Mouse (Mus musculus): ENCODE results near the gene Gtf3c5.

The Gtf3c5 gene

DNA sequence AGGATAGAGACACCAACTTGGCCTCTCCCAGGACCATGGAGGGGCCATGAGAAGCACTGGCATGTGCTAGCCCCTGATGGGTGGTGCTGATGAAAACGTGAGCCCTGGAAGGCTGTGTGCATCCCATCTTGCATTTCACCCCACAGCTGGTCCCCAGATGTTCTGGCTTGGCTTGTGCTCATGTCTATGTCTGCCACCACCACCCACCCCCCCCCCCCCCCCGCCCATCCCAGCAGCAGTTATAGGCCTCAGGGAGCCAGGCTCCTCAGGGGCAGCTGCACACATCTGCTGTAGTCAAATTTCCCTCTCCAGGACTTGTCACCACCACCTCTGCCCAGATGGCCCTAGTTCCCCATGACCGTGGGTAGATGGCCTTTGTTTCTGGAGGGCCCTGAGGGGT is 13.6 kb downstream of the Gtf3c5 start:
- no peak for DNase-seq (ENCODE audit: low spot score)

DNA sequence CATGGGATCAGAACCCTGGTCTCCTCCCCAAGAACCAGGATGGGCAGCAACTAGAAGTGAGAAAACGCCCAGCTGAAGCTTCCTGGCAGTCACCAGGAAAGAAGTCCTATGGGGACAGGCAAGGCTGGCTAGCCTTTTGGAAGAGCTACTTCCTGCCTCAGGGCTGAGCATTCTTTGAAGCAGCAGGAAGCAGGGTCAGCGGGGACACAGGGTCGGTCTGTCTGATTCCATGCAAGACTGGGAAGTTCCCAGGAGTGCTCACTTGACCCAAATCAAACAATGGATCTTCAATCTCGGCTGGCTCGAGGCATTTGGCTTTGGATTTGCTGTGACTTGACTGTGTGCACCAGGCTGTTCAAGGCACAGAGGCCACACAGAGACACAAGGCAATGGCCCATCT is 17.0 kb downstream of the Gtf3c5 start:
- DNase-seq (ENCODE audit: low spot score), result no peak

DNA sequence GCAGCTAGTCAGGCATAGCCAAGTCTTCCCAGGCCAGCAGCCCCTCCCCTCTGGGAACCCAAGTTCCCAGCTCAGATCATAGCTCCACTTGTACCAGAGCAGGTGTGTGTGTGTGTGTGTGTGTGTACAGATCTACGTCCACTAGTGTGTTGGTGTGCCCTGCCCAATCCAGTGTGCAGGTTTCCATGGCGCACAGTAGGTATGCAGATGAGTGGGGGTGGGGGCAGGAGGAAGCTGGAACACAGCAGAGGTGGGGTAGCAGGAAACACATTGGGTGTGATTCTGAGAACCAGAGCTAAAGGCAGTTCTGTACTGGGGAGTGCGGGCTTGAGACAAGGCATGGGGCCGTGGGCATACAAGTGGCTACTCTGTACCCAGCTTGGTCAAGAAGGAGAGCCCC is 19.2 kb downstream of the Gtf3c5 start:
- DNase-seq (ENCODE audit: low spot score), result no peak

DNA sequence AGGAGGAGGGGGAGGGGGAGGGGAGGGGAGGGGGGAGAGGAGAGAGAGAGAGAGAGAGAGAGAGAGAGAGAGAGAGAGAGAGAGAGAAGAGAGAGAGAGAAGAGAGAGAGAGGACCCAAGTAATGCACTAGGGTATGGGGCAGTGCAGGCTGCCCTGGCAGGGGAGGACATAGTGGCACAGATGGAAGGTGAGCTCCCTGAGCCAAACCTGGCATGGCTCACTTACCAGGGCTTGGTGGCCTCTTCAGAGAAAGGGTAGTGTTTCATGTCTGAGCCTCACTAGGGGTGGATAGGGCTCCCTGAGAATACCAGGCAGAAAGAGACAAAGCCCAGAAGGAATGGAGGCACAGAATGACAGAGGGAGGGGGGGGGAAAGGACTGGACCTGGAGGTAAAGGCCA is 19.7 kb downstream of the Gtf3c5 start:
- no peak for DNase-seq (ENCODE audit: low spot score)

DNA sequence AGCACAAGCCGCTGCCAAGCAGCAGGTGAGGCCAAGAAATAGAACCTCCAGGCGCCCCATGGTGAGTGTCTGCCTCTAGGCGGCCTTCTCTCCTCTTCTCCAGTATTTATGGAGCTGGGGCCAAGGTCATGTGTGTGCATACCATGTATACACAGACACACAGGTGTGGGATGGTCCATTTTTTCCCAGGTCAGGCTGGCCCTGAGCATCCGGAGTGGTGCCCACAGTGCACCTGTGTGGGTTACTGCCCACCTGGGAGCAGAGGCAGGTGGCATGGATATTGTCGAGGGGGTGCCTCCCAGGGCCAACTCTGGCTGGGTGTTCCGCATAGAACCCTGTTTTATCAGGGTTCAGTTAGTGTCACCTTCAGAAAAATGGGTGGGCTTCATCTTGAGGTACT is 20.2 kb downstream of the Gtf3c5 start, which contains the start of gene Cel:
Cel (minus strand) TSS at position 101 of the 400 bp plus-strand sequence.
- DNase-seq (ENCODE audit: low spot score), result no peak

DNA sequence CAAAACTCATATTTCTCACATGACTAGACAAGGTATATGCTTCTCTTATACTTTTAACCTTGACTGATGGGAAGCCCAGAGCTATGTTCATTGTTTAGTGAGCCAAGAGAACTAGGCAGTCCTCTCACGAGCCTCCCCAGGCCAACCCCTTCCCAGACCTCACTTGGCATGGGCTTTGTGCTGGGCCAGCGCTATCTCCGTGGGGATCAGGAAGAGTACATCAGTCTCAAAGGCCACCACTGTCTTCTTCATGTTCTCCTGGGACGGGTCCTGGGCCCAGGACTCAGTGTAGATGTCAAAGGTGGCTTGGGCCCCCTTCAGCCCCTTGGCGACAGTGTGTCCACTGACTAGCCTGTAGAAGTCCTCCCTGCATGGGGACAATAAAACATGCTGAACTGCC is 26.1 kb downstream of the Gtf3c5 start:
- no peak for DNase-seq (ENCODE audit: low spot score)

DNA sequence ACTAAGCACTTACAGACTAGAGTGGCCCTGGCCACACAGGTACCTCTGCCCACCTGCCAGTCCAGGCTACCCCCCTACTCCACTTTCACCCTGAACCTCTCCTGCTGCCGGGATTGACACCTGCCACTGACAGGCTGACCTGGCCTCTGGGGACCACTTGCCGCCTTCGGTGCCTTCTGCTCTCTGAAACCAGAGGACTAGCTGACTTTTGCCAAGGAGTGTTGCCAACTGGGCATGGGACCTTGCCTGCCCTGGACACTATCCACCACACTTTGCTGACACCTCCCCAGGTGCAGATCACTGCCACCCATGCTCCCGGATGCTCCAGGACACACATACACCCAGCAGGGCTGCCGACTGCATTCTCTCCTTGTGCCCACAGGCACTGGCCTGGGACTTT is 31.2 kb downstream of the Gtf3c5 start:
- no peak for DNase-seq (ENCODE audit: low spot score)

DNA sequence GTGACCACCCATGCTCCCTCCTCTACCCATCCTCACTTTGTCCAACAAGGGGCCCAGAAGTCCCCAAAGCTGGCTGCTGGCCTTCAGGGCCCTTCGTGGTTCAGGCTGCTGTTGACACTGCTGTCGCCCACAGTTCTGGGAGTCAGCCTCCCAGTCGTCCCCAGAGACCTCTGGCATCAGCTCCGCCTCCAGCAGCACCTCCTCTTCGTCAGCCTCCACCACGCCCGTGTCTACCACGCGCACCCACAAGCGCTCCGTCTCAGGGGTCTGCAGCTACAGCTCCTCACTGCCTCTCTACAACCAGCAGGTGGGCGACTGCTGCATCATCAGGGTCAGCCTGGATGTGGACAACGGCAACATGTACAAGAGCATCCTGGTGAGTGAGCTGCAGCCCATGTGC is 34.4 kb downstream of the Gtf3c5 start:
- no peak for DNase-seq (ENCODE audit: low spot score)

DNA sequence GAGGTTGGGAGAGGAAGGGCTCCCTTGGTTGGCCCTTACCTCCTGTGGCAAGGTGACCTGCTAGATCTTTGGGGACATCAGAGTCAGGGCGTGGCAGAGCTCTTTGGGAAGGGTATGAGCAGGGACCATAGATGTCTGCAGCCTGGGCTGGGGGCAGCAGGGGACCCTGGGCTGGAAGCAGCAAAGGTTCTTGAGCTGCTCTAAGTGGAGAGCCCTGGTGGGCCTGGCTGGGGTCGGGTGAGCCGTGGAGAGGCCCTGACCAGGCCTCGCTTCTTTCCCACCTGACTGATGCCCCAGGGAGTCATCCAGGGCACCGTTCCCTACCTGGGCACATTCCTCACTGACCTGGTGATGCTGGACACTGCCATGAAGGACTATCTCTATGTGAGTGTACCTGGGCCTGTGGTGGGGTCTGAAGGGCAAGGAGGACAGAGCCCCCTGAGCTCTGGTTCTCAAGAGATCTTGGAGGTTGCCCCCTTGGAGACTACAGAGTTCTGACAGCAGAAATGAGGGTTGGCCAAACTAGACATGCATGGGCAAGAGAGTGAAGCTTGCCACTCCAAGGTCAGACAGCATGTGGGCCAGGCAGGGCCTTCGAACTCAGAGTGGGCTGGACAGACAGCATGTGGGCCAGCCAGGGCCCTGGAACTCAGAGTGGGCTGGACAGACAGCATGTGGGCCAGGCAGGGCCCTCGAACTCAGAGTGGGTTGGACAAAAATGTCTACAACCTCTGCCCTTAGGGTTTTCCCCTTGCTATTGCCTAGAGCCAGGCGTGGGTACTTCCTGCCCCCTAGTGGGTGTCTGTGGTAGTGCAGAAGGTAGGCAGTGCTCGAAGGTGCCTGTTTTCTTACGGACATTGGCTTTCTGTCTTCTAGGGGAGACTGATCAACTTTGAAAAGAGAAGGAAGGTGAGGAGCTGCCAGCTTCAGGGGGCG is 36.0 kb downstream of the Gtf3c5 start:
- peak; percentile 93 for DNase-seq (ENCODE audit: low spot score)

DNA sequence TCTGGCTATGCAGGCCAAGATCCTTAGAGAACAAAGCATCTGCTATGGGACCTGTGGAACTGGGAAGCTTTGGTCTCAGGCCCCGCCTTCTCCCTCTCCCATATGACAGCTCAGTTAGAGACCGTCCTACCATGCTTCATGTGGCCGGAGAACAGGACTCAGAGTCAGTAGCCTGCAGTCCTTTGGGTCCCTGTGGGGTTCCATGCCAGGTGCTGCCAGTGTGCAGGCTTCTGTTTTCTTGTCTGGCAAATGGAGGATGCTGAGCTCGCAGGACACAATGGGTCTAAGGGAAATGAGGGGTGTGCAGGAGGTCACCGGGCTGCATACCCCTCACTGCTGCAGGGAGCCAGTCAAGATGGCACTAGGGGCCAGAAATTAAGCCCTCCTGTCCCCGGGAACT is 37.0 kb downstream of the Gtf3c5 start:
- DNase-seq (ENCODE audit: low spot score), result no peak

DNA sequence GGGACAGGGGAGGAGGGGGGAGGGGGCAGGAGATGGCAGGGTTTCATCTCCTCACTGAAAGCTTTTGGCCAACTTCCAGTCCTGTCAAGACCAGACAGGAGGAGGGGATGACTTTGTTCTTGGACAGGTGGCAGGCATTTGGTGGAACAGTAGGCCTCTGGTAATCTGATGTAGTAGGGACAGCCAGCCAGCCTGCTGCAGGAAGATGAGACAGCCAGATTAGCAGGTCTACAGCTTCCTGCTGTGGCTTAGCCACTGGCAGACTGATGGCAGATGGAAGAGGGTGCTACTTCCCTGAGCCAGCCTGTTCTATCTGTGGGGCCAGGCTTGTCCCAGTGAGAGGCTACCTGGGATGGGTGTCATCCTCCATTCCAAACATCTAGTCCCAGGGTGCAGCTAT is 37.6 kb downstream of the Gtf3c5 start:
- no peak for DNase-seq (ENCODE audit: low spot score)

DNA sequence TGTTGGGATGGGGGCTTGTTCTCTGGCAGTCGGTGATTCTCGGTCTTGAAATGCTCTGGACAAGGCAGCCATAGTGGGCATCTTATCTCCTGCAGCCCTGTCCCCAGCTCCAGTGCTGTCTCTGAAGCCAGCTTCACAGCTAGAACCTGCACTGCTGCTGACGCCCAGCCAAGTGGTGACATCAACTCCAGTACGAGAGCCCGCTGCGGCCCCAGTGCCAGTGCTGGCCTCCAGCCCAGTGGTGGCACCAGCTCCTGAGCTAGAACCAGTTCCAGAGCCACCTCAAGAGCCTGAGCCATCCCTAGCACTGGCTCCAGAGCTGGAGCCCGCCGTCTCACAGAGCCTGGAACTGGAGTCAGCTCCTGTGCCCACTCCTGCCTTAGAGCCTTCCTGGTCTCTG is 39.7 kb downstream of the Gtf3c5 start:
- DNase-seq (ENCODE audit: low spot score), result no peak

DNA sequence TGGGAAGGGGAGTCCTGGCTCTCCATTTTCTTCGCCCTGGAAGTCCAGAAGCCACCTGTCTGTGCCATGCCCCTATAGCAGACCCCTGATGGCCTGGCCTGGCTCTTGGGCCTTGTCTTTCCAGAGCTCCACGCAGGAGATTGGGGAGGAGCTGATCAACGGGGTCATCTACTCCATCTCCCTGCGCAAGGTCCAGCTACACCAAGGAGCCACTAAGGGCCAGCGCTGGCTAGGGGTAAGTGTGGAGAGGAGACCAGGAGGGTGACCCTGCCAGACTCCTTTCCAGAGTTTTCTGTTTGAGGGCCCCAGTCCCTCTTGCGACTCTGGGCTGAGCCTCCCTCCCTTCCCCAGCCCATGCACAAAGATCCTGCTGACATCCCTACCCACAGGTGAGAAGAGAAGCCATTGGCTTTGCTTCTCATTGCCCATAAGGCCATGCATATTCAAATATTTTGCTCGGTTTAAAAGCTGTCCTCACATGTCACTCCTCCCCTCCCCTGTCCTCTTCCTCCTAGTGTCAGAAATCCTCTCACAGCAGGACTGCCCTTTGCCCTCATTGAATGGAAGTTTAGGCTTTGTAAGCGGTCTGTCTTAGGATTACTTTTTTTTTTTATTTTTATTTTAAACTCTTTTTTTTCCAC is 42.8 kb downstream of the Gtf3c5 start:
- DNase-seq (ENCODE audit: low spot score), result no peak

DNA sequence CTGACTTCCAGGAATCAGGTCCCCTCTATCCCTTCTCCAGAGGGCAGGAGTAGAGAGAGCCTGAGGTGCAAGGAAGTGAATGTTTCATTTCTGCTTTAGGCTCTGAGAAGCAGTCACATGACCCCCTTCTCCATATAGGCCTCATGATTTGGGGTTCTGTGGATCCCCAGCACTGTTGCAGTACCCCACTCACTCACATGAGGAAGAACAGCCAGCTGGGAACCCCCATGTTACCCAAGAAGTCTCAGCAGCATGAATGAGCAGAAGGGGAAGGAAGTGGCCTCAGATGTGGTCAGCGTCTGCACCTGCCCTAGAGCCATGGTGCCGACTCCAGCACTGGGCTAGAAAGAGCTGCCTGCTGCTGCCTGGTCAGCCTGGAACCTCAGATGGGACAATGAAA is 43.6 kb downstream of the Gtf3c5 start:
- DNase-seq (ENCODE audit: low spot score), result no peak

DNA sequence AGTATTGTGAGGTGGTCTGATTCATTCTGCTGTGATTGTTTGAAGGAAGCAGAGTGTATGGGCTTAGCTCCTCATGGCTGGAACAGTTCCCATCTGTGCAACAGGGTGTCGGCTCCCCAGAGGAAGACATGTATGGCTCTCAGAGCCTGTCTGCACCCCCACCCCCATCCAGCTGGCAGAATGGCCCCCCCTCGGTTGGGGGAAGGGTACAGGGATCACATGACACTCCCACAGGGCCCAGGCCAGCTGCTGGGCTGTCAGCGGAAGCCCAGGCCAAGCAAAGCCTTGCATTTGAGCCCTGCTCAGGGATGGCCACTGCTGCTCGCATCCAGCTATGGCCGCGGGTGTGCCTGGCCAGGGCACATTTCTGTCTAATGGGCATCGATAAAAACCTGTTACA is 44.3 kb downstream of the Gtf3c5 start:
- peak; percentile 66 for DNase-seq (ENCODE audit: low spot score)

DNA sequence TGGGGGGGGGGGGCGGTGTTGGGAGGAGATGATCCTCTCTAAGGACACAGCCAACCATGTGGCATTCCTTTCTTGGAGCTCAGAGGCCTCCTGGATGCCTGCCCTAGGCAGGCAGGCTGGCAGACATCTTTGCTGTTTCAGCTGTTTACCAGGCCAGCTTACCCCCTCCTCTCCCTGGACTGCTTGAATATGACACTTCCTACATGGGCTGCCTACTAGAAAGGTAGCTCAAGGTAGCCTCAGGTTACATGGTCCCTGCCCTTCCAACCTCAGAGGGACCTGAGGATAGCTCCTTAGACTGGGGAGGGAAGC is 44.8 kb downstream of the Gtf3c5 start:
- DNase-seq (ENCODE audit: low spot score), result no peak

DNA sequence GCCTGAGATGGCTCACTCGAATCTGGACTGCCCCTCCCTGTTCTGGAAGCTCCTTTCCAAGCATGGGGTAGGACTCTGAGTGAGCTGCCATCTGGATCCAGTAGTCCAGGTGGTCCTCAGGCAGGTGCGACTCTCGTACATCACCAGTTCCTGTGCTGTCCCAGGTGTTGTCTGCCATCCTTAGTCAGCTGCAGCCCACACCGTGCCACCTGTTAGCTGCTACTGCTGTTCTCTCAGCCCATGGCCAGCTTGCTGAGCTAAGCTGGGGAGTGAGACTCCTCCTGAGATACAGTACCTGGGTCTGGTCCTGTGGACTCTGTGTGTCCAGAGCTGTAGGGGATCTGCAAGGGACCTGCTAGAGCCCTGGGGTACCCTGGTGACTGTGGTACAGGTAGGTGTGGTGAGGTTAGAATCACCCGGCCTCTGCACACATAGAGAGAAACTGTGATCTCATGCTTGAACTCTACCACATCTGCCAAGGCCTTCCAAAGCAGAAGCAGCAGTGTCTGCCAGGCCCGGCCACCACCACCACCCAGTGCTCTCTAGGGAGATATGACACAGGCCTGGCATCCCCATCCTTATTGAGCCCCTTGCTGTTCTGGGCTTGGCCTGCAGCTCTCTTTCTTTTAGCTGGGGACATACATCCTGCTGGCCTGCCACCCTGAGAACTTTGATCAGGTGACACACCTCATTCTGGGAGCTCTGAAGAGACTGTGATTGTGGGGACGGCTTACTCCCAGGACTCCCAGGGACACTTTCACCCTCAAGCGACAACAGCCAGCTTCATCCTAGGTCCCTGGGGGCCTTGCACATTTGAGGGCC is 45.3 kb downstream of the Gtf3c5 start:
- DNase-seq (ENCODE audit: low spot score), result no peak

DNA sequence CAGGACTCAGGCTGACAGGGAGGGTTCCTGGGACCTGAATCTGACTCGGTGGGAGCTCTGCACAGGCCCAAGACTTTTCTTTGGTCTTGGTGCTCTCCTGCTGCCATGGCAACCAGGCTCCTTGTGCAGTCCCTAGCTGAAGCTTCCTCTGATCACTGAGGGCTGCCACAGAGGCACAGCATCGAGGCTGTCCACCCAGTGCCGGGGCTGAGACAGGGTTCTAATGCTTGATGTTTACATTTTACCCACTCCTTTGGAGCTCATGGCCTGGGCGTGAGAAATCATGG is 46.0 kb downstream of the Gtf3c5 start:
- DNase-seq (ENCODE audit: low spot score), result no peak

DNA sequence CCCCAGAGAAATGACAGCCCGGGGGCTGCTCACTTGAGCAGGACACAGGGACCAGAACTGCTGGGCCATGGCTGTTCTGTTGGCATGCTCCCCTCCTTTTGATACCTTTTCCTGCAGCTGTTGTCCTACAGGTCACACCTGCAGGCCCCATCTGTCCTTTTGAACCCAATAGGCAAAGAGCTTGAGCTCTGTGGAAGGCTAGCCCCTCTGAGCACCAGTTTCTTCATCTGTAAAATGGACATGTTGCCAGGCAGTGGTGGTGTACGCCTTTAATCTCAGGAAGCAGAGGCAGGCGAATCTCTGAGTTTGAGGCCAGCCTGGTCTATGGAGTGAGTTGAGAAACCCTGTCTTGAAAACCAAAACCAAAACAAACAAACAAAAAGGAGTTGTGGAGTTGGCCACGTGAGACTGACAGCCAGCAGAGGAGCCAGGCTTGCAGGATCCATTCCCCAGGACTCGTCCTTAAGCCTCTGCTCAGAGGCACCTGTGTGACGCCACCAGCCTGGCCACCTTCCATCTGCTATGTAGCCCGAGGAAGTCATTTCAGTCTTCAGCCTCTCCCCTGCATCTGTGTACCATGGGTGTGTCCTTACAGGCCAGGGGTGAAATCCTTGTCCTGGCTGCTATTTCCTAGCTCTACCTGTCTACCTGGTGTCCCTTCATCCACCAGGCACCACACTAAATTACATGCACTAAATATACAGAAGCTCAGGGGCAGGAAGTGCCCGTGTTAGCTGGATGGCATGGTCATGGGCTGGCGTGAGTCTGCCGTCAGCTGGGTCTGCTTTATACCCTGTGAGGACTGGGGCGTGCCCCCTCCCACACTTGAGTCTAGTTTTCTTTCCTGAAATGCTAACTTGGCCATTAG is 46.6 kb downstream of the Gtf3c5 start:
- no peak for DNase-seq (ENCODE audit: low spot score)

DNA sequence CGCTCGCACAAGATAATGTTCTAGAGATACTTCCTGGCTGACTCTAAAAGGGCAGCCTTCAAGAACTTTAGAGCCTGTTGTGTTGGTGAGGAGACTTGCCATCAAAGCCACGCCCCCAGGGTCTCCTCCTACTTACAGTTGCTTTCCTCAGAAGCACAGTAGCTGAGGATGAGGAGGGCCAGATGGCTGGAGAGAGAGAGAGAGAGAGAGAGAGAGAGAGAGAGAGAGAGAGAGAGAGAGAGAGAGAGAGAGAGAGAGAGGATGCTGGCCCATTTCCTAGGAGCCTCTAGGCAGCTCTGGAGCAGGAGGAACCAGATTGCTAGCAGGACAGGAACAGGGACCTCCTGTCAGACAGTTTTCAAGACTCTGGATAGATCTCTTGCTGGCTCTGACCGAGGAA is 47.4 kb downstream of the Gtf3c5 start:
- peak; percentile 63 for DNase-seq (ENCODE audit: low spot score)

DNA sequence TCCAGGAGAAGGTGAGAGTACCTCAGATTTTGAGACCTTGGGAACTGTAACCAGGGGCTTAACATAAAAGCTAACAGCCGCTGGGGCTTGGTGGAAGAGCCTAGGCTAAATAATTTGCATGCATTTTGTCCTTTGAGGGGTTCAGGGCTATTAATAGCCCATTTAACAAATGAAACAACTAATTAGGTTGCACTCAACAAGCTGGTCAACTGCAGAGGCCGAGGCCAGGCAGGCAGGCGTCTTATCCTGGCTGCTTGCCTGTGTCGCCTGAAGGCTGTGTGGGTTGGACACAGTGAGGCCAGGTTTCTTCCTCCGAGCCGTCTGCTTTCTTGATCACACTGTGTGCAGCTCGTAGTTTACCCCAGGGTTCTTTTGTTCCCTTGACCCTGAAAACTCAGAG is 47.9 kb downstream of the Gtf3c5 start:
- no peak for DNase-seq (ENCODE audit: low spot score)

DNA sequence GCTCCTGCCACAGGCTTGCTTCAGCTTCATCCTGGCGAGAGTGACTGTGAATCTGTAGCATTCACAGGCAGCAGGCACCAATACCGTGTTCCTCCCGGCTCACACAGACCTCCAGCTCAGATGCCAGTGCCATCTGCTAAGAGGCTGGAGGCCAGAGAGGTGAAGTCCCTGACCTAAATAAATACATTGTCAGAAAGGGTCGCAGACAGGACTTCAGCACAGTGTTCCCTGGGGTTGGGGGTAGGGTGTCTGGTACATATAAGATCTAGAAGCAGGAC is 48.3 kb downstream of the Gtf3c5 start:
- no peak for DNase-seq (ENCODE audit: low spot score)
